Mouse (Mus musculus) heart, postnatal 14 days (tissue): Measurements from ENCODE around the gene Gnai2. TPM values are rescaled to one million over a fixed set of nuclear protein-coding genes. Genes with fewer than 3 reads are reported as not detected.

Source experiments
- DNase-seq, 2 experiments: peaks; one replicate each; pipeline ENCODE4 v3.0.0; 2021 to 2022
- intact Hi-C: fragments of 180-260 bp; cut with DNase I; formaldehyde crosslinking; loops from one replicate; pipeline ENCODE4 v1.15.1; 2025
- total RNA-seq, 2 experiments: library from RNA; stranded (reverse); gene quantifications; 2 replicates each; pipeline ENCODE4 v1.2.3; 2021

Gene Gnai2
- total RNA-seq, 2 experiments from 2014 or later, result 318 to 327 TPM

DNA sequence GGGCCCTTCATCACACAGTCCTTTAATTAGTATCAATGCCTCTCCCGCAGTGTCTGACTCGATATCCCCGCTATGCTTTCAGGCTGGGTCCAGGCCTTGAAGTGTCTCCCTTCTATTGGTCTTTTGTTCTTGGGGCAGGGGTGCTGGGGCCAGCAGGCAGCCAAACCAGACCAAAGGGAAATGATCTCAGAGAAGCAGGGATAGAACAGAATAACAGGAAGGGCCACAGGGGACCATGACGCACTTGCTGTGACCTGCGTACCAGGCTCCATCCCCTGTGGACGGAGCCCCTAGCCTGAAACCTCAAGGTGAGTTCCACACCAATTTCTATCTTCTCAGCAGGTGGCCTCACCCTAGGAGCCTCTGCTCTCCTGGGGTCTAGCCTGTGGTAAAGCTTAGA is 17.1 kb downstream of the Gnai2 start:
- no peak for DNase-seq
- intact Hi-C loops, result no loop called here

DNA sequence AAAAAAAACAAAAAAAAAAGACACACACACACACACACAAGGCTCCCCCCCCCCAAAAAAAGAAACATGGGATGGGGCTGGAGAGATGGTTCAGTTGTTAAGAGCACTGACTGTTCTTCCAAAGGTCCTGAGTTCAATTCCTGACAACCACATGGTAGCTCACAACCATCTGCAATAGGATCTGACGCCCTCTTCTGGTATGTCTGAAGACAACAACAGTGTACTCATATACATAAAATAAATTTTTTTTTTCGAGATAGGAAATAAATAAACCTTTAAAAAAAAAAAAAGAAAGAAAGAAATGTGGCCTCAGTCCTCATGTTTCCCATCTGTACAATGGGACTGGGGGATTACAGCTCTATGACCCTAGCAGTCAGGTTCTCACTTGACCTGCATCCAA is 17.7 kb downstream of the Gnai2 start:
- DNase-seq, result no peak
- intact Hi-C loops, result no loop called here

- intact Hi-C loops, result no loop called here
- DNase-seq, result no peak
Observed at GRCm38 (mm10) chr9:107615035-107615434, 20.1 kb downstream of the Gnai2 start.

GRCm38 (mm10) chr9:107612945-107613569 is 22.1 kb downstream of the Gnai2 start:
- intact Hi-C loops, result no loop called here
- no peak for DNase-seq

GRCm38 (mm10) chr9:107612191-107612944 is 22.8 kb downstream of the Gnai2 start:
- intact Hi-C loops, result no loop called here
- DNase-seq, result peak; percentile 100

DNA sequence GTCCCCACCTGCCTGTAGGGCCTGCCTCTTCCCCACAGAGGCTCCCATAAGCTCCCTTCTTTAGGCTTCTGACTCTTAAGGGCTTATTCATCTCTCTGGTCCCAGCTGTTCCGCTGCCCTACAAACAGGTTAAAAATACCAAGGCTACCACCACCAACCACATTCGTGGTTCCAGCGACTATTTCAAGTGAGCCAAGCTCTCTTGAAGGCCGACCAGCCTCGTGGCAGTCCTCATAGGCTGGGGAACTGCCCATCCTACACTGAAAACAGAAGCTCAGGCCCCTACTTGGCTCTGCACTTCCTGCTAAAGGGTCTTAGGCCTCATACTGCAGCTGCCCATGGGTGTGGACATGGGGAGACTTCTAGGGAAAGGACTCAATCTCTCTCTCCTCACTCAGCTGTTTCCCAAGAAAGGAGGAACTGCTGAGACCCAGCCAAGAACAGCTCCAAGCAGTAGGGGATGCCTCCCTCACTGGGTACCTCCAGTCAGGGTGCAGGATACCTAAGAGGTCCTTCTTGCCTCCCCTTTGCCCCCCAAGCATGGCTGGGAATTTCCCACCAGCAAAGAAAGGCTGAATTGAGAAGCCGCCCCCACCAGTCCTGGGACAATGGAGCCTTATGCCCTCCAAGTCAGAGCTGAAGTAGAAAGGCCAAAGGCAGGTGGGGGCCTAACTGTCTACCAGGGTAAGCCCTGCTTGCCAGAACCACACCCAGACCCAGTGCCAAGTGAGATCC is 23.5 kb downstream of the Gnai2 start:
- intact Hi-C loops, result no loop called here
- no peak for DNase-seq

GRCm38 (mm10) chr9:107609433-107609830 is 25.7 kb downstream of the Gnai2 start:
- intact Hi-C loops, result no loop called here
- no peak for DNase-seq

GRCm38 (mm10) chr9:107608741-107609432 is 26.3 kb downstream of the Gnai2 start, which contains the start of gene Sema3b:
TSS of gene Sema3b (minus strand) at chr9:107609229.
- no peak for DNase-seq
- intact Hi-C loops, result no loop called here

GRCm38 (mm10) chr9:107607653-107608245 is 27.4 kb downstream of the Gnai2 start:
- intact Hi-C loops, result no loop called here
- no peak for DNase-seq

- DNase-seq, result no peak
- intact Hi-C loops, result no loop called here
Observed at GRCm38 (mm10) chr9:107607036-107607435, 28.1 kb downstream of the Gnai2 start.

GRCm38 (mm10) chr9:107606591-107606990 is 28.6 kb downstream of the Gnai2 start:
- intact Hi-C loops, result no loop called here
- DNase-seq, result peak in 1 of 2 experiments; percentile 49

- intact Hi-C loops, result no loop called here
- DNase-seq, result no peak
Observed at GRCm38 (mm10) chr9:107605041-107605661, 30.0 kb downstream of the Gnai2 start.

DNA sequence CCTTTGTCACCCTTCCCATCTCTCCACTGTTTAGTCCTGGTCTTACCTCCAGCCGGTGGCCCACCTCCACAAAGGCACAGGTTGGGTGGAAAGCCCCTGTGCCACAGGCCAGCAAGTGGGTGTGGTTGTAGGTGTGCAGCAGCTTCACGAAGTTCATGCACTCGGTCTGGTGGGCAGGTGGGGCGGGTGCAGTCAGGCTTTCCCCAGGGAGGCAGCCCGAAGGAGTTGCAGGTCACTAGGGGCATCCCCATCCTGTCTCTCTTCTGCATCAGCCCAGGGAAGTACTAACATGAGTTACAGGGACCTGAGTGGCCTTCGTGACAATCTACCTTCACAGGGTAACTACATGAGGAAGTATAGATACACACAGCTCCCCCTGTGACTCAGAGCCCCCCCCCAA is 31.9 kb downstream of the Gnai2 start:
- intact Hi-C loops, result loop anchor here (2.0 kb wide), 1 partner anchor 24 kb away; no protein-coding TSS in a partner anchor
- DNase-seq, result no peak

GRCm38 (mm10) chr9:107602068-107602648 is 33.0 kb downstream of the Gnai2 start:
- intact Hi-C loops, result loop anchor here (1.0 to 2.0 kb wide), 2 partner anchors 25 to 42 kb away; no protein-coding TSS in a partner anchor
- DNase-seq, result peak; percentile 93 to 98

DNA sequence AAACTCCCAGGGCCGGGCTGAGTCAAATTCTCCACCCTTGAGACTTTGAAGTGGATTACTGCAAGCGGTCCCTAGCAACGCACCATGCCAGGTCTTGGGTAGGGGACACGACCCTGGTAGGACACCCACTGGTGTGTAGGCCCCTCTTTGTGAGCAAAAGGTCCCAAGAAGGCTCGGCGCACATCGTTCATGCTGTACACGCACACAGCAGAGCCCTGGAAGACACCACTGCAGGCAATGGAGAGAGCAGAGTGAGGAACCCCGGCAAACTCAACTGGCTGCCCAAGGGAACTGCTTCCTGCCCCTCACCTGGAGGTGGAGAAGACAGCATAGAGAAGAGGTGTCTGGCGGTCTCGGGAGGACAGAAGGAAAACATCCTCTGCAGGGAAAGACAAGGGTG is 33.9 kb downstream of the Gnai2 start:
- intact Hi-C loops, result no loop called here
- no peak for DNase-seq

GRCm38 (mm10) chr9:107600745-107601144 is 34.4 kb downstream of the Gnai2 start:
- DNase-seq, result no peak
- intact Hi-C loops, result no loop called here

- intact Hi-C loops, result no loop called here
- DNase-seq, result peak in 1 of 2 experiments; percentile 52
Observed at GRCm38 (mm10) chr9:107599842-107600241, 35.3 kb downstream of the Gnai2 start.

DNA sequence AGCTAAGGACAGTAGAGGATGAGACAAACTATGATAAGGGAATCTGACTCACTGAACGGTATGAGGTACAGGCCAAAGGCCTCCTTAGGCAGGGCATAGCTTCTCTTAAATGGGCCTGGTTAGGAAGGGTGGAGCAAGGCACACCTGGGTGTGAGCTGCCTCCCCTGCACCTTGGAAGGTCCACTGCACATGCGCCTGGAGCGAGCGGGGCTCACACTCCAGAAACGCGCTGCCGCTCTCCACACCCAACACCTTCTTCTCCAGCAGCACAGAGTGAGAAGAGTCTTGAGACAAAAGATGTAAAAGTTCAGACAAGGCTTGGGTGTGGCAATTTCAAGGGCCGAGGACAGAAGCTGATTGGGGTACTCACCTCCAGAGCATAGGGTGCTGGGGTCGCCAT is 35.7 kb downstream of the Gnai2 start:
- intact Hi-C loops, result no loop called here
- DNase-seq, result no peak

- intact Hi-C loops, result no loop called here
- DNase-seq, result no peak
Observed at GRCm38 (mm10) chr9:107598385-107598784, 36.8 kb downstream of the Gnai2 start.
